Mouse (Mus musculus) CH12.LX (cell line): ENCODE data around the gene Hmgcll1.

Experiments
- CHD1 ChIP-seq: IDR thresholded peaks from 2 replicates; pipeline ENCODE4 v1.6.1; 2012; ENCODE audit warnings: low read depth, low read length, improper control_type of control experiment, inconsistent platforms
- CTCF ChIP-seq, 2 experiments: IDR thresholded peaks in 1 of 2; conservative IDR thresholded peaks in 1 of 2; 2 replicates each; pipeline ENCODE4 v1.5.1; 2011 to 2012; ENCODE audit warnings: low read depth in 2 of 2, low read length in 2 of 2, improper control_type of control experiment in 1 of 2, inconsistent platforms in 1 of 2, mild to moderate bottlenecking in 1 of 2, moderate library complexity in 1 of 2
- EP300 ChIP-seq: IDR thresholded peaks from 2 replicates; pipeline ENCODE4 v1.6.1; 2011; ENCODE audit warnings: low read length, improper control_type of control experiment
- ETS1 ChIP-seq: conservative IDR thresholded peaks from 2 replicates; pipeline ENCODE4 v1.6.1; 2012; ENCODE audit warnings: low read depth, mild to moderate bottlenecking, inconsistent platforms, low read length, improper control_type of control experiment, moderate library complexity
- MAFK ChIP-seq: IDR thresholded peaks from 2 replicates; pipeline ENCODE4 v1.6.1; 2011; ENCODE audit warnings: low read length, improper control_type of control experiment; ENCODE audit not compliant: insufficient replicate concordance
- MAZ ChIP-seq: IDR thresholded peaks from 2 replicates; pipeline ENCODE4 v1.6.1; 2012; ENCODE audit warnings: low read depth, mild to moderate bottlenecking, inconsistent platforms, low read length, improper control_type of control experiment, moderate library complexity
- NELFE ChIP-seq: IDR thresholded peaks from 2 replicates; pipeline ENCODE4 v1.6.1; 2011; ENCODE audit warnings: low read depth, low read length, improper control_type of control experiment
- PAX5 ChIP-seq: IDR thresholded peaks from 2 replicates; pipeline ENCODE4 v1.6.1; 2012; ENCODE audit warnings: low read length, inconsistent platforms, mixed read lengths
- POLR2A ChIP-seq: IDR thresholded peaks from 2 replicates; pipeline ENCODE4 v1.6.1; 2011; ENCODE audit warnings: low read depth, mild to moderate bottlenecking, improper control_type of control experiment, low read length
- RAD21 ChIP-seq: IDR thresholded peaks from 2 replicates; pipeline ENCODE4 v1.6.1; 2011; ENCODE audit warnings: low read depth, mild to moderate bottlenecking, low read length, improper control_type of control experiment, moderate library complexity
- SMC3 ChIP-seq: IDR thresholded peaks from 2 replicates; pipeline ENCODE4 v1.6.1; 2011; ENCODE audit warnings: low read depth, low read length, improper control_type of control experiment
- ZC3H11A ChIP-seq: IDR thresholded peaks from 2 replicates; pipeline ENCODE4 v1.6.1; 2012; ENCODE audit warnings: low read depth, mild to moderate bottlenecking, inconsistent platforms, low read length, improper control_type of control experiment
- ZMIZ1 ChIP-seq: IDR thresholded peaks from 2 replicates; pipeline ENCODE4 v1.6.1; 2012; ENCODE audit warnings: low read depth, mild to moderate bottlenecking, inconsistent platforms, low read length, improper control_type of control experiment

GRCm38 (mm10) chr9:76099981-76100380 lies 85.3 kb downstream of the Hmgcll1 start:
- TF ChIP-seq CTCF (conservative IDR thresholded peaks at IDR 0.05 in 1 of 2, IDR thresholded peaks at IDR 0.05 in 1 of 2; ENCODE audit: low read depth in 2 of 2, low read length in 2 of 2), result no peak
- TF ChIP-seq ZC3H11A, result no peak
- no peak for TF ChIP-seq SMC3
- no peak for TF ChIP-seq MAZ
- TF ChIP-seq MAFK, result no peak
- TF ChIP-seq RAD21, result no peak
- no peak for TF ChIP-seq ZMIZ1
- TF ChIP-seq CHD1, result no peak
- TF ChIP-seq EP300, result no peak
- no peak for TF ChIP-seq POLR2A
- no peak for TF ChIP-seq PAX5
- no peak for TF ChIP-seq ETS1
- TF ChIP-seq NELFE, result no peak
